In the genomic region with DNA sequence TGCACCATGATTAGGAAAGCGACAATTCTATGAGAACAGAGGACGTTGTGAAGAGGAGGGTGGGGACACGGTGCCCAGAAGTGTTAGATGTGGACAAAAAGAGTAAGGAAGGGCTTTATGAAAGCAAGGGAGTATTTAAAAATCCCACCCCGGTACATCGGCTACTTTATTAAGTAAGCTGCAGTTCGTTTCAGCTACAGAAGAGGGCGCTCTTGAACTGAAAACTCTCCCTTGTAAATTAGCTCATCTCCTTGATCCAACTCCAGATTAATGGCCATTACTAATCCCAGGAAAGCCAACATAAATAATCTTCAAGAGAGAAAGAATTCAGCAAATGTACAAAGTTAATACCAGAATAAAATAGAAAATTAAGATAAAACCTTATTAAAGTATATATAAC, we compare ENCODE assay signal across 9 mouse cellular contexts. TPM values are rescaled to one million over a fixed set of nuclear protein-coding genes. Genes with fewer than 3 reads are reported as not detected.
DNase-seq lines count a peak whose midpoint lies in the region; ATAC-seq and TF ChIP-seq lines count a peak whose summit lies in the region.
"Had no signal": no experiment of that assay in that cellular context is flagged by ENCODE, and none has a peak within 500 bp of the region (broad histone marks: within the 10 kb centered on the region; RNA-seq: fewer than 3 reads in every experiment).

No protein-coding gene starts in this region.

- peak; percentile 35 to 60 for DNase-seq in cerebellum, adult 18-20 months
- DNase-seq in cerebellum, adult 11-12 months = no peak
- DNase-seq in midbrain, embryonic 14.5 days = peak; percentile 80
- no peak for DNase-seq in midbrain, embryonic 10.5 days (ENCODE audit: low spot score)
- DNase-seq in cerebellum, adult 8-10 months = peak; percentile 41
- DNase-seq in kidney, postnatal 0 days (ENCODE audit: low spot score) = peak; percentile 85
- DNase-seq in lung, postnatal 0 days (ENCODE audit: low spot score) = peak; percentile 79

- peak; percentile 77 for TF ChIP-seq CTCF in kidney, postnatal 0 days (IDR thresholded peaks at IDR 0.05; ENCODE audit: low read depth)
- TF ChIP-seq CTCF in lung, postnatal 0 days (IDR thresholded peaks at IDR 0.05) = peak; percentile 74

- no peaks in the 10 kb centered on the region for H3K36me3 ChIP-seq in midbrain, embryonic 14.5 days (ENCODE audit: control insufficient read depth, insufficient read depth, low read length)
- H3K36me3 ChIP-seq in midbrain, embryonic 10.5 days = no peaks in the 10 kb centered on the region
- no peaks in the 10 kb centered on the region for H3K36me3 ChIP-seq in kidney, postnatal 0 days (ENCODE audit: insufficient read depth, low read length)
- no peaks in the 10 kb centered on the region for H3K36me3 ChIP-seq in lung, postnatal 0 days (ENCODE audit: insufficient read depth, low read length)
- H3K36me3 ChIP-seq: hindbrain, embryonic 15.5 days had no signal

- ATAC-seq in midbrain, embryonic 14.5 days (ENCODE audit: low FRiP score, low TSS enrichment) = no peak
- no peak for ATAC-seq in kidney, postnatal 0 days (replicated peaks; ENCODE audit: low FRiP score, low read depth)
- ATAC-seq in lung, postnatal 0 days = no peak
- ATAC-seq in inflammation-experienced regulatory T-cells, adult 6 months = no peak

- peaks cover 12% of the 10 kb centered on the region; the same call in 1 of the 2 replicates for H3K4me1 ChIP-seq in midbrain, embryonic 14.5 days (ENCODE audit: control insufficient read depth, insufficient read depth, low read length)
- peaks cover 59% of the 10 kb centered on the region for H3K4me1 ChIP-seq in midbrain, embryonic 10.5 days
- H3K4me1 ChIP-seq in kidney, postnatal 0 days (replicated peaks; ENCODE audit: insufficient read depth, low read length) = no peaks in the 10 kb centered on the region
- peaks cover 8% of the 10 kb centered on the region for H3K4me1 ChIP-seq in lung, postnatal 0 days (ENCODE audit: insufficient read depth, low read depth, low read length)

- H3K27ac ChIP-seq in midbrain, embryonic 14.5 days (replicated peaks; ENCODE audit: low read depth, low read length) = no peak overlapping the region
- no peak overlapping the region for H3K27ac ChIP-seq in midbrain, embryonic 10.5 days (replicated peaks)
- H3K27ac ChIP-seq in kidney, postnatal 0 days = no peak overlapping the region
- H3K27ac ChIP-seq in lung, postnatal 0 days (ENCODE audit: low read length) = no peak overlapping the region
- H3K27ac ChIP-seq: hindbrain, embryonic 15.5 days had no signal

- no peak overlapping the region for H3K4me3 ChIP-seq in midbrain, embryonic 14.5 days (replicated peaks; ENCODE audit: low read depth, low read length)
- no peak overlapping the region for H3K4me3 ChIP-seq in midbrain, embryonic 10.5 days
- H3K4me3 ChIP-seq in kidney, postnatal 0 days (replicated peaks; ENCODE audit: low read depth, low read length) = no peak overlapping the region
- H3K4me3 ChIP-seq in lung, postnatal 0 days (ENCODE audit: low read depth, low read length) = no peak overlapping the region
- H3K4me3 ChIP-seq: hindbrain, embryonic 15.5 days had no signal

- no peaks in the 10 kb centered on the region for H3K9me3 ChIP-seq in midbrain, embryonic 14.5 days (ENCODE audit: control insufficient read depth, low read length)
- no peaks in the 10 kb centered on the region for H3K9me3 ChIP-seq in midbrain, embryonic 10.5 days (replicated peaks)
- H3K9me3 ChIP-seq in kidney, postnatal 0 days (replicated peaks; ENCODE audit: low read length) = no peaks in the 10 kb centered on the region
- H3K9me3 ChIP-seq in lung, postnatal 0 days (ENCODE audit: low read length) = no peaks in the 10 kb centered on the region
- H3K9me3 ChIP-seq: hindbrain, embryonic 15.5 days had no signal

- H3K9ac ChIP-seq in midbrain, embryonic 14.5 days (replicated peaks; ENCODE audit: low read length) = no peak overlapping the region
- no peak overlapping the region for H3K9ac ChIP-seq in kidney, postnatal 0 days (ENCODE audit: low read depth, low read length)
- no peak overlapping the region for H3K9ac ChIP-seq in lung, postnatal 0 days (replicated peaks; ENCODE audit: low read depth)
- H3K9ac ChIP-seq: hindbrain, embryonic 15.5 days had no signal

- no peak overlapping the region for H3K4me2 ChIP-seq in midbrain, embryonic 14.5 days (ENCODE audit: low read length)
- no peak overlapping the region for H3K4me2 ChIP-seq in kidney, postnatal 0 days (ENCODE audit: low read length)
- H3K4me2 ChIP-seq in lung, postnatal 0 days (replicated peaks; ENCODE audit: low read depth, low read length) = no peak overlapping the region
- H3K4me2 ChIP-seq: hindbrain, embryonic 15.5 days had no signal

- 22% methylated on average over 7 of the region's 7 CpGs for WGBS in midbrain, embryonic 14.5 days
- WGBS in midbrain, embryonic 10.5 days = 19% methylated on average over 7 of the region's 7 CpGs
- WGBS in kidney, postnatal 0 days = 30% methylated on average over 7 of the region's 7 CpGs
- WGBS in lung, postnatal 0 days = 24% methylated on average over 7 of the region's 7 CpGs

- TF ChIP-seq EP300 in lung, postnatal 0 days (IDR thresholded peaks at IDR 0.05) = 0 out of 2 replicates have a peak, but pooled peaks have one; percentile 17

- no peaks in the 10 kb centered on the region for H3K27me3 ChIP-seq in midbrain, embryonic 14.5 days (ENCODE audit: control insufficient read depth, insufficient read depth, low read length)
- no peaks in the 10 kb centered on the region for H3K27me3 ChIP-seq in midbrain, embryonic 10.5 days (ENCODE audit: low read depth, poor library complexity, severe bottlenecking)
- H3K27me3 ChIP-seq in kidney, postnatal 0 days (ENCODE audit: insufficient read depth, low read length) = no peaks in the 10 kb centered on the region
- H3K27me3 ChIP-seq in lung, postnatal 0 days (replicated peaks; ENCODE audit: insufficient read depth, low read length) = no peaks in the 10 kb centered on the region
- H3K27me3 ChIP-seq: hindbrain, embryonic 15.5 days had no signal

RNA-seq across cellular contexts. Expression of a gene that starts 47.2 kb away (rescaled TPM):
- 50.6 and 70.9 TPM in 2 replicates for polyA plus RNA-seq in midbrain, embryonic 14.5 days (2014; fragmentation: Nextera tagmentation; extraction: Ambion mirVana)
- 36.0 and 37.8 TPM in 2 replicates for polyA plus RNA-seq in midbrain, embryonic 10.5 days (2016; fragmentation: Nextera tagmentation; extraction: Ambion mirVana)
- polyA plus RNA-seq in kidney, postnatal 0 days (2015; fragmentation: Nextera tagmentation; extraction: Ambion mirVana) = 48.5 and 55.3 TPM in 2 replicates
- 41.5 and 44.6 TPM in 2 replicates for polyA plus RNA-seq in lung, postnatal 0 days (2015; fragmentation: Nextera tagmentation; extraction: Ambion mirVana)
- 10 to 100 TPM; 43.0 to 63.4 (median 56.5) TPM for polyA plus RNA-seq in inflammation-experienced regulatory T-cells, adult 6 months (2017; shearing (Covaris generic))

Comparison
In these comparisons a context has a peak if more than half of its experiments do, and no peak if none do; other contexts are left out.
1. DNase-seq: peak in cerebellum, adult 18-20 months (2 of 2), midbrain, embryonic 14.5 days (single experiment), cerebellum, adult 8-10 months (single experiment), kidney, postnatal 0 days (single experiment) and lung, postnatal 0 days (single experiment); none in cerebellum, adult 11-12 months (single experiment) and midbrain, embryonic 10.5 days (single experiment).